Mouse (Mus musculus) spleen, postnatal 4 days (tissue): ENCODE results near the gene Rcn1.

Source experiments
- DNase-seq, 2 experiments: peaks; one replicate each; pipeline ENCODE4 v3.0.0; 2022; ENCODE audit warnings: low spot score in 2 of 2

Rcn1 gene

GRCm38 (mm10) chr2:105337171-105337875 lies 61.8 kb downstream of the Rcn1 start:
- DNase-seq = no peak

- no peak for DNase-seq
These were observed 62.6 kb downstream of the Rcn1 start for GRCm38 (mm10) chr2:105336314-105337027.
